Mouse (Mus musculus) liver, embryonic 16.5 days (tissue): ENCODE measurements around the gene Tspan14. TPM values are rescaled to one million over a fixed set of nuclear protein-coding genes. Genes with fewer than 3 reads are reported as not detected.

ENCODE experiments used
- ATAC-seq: fragments of 200-750 bp; cut with Nextera tagmentation; 2 replicates; pipeline ENCODE4 v1.8.0; 2017; ENCODE audit warnings: low read depth, mild to moderate bottlenecking, moderate number of reproducible peaks, moderate library complexity
- H3K27ac ChIP-seq: fragments of 300-500 bp; sonication (generic); 2 replicates; pipeline ENCODE4 v1.5.1; 2014; ENCODE audit warnings: mild to moderate bottlenecking, low read length
- H3K27me3 ChIP-seq: fragments of 300-500 bp; sonication (generic); 2 replicates; pipeline ENCODE4 v1.6.1; 2014; ENCODE audit warnings: low read depth, low read length, mixed read lengths; ENCODE audit not compliant: control insufficient read depth, insufficient read depth
- H3K36me3 ChIP-seq: fragments of 300-500 bp; sonication (generic); 2 replicates; pipeline ENCODE4 v1.6.1; 2014; ENCODE audit warnings: mild to moderate bottlenecking; ENCODE audit not compliant: control insufficient read depth, insufficient read depth
- H3K4me1 ChIP-seq: fragments of 300-500 bp; sonication (generic); 2 replicates; pipeline ENCODE4 v1.6.1; 2014; ENCODE audit warnings: low read depth, low read length, mixed read lengths; ENCODE audit not compliant: control insufficient read depth
- H3K4me2 ChIP-seq: fragments of 300-500 bp; sonication (generic); 2 replicates; pipeline ENCODE4 v1.6.1; 2014; ENCODE audit warnings: low read depth, low read length, mixed read lengths
- H3K4me3 ChIP-seq: fragments of 300-500 bp; sonication (generic); 2 replicates; pipeline ENCODE4 v1.5.1; 2014; ENCODE audit warnings: low read depth, mild to moderate bottlenecking, low read length
- H3K9ac ChIP-seq: fragments of 300-500 bp; sonication (generic); 2 replicates; pipeline ENCODE4 v1.6.1; 2014; ENCODE audit warnings: low read depth, low read length
- H3K9me3 ChIP-seq: fragments of 300-500 bp; sonication (generic); replicated peaks from 2 replicates; pipeline ENCODE4 v1.6.1; 2016; ENCODE audit warnings: low read length; ENCODE audit not compliant: control insufficient read depth
- WGBS: fragments of 180-500 bp; shearing (Covaris S2); extraction: QIAGEN DNeasy Blood & Tissue Kit; methylation state at CpG from one replicate; pipeline ENCODE4 v1.1.7; 2014; ENCODE audit not compliant: insufficient replicate concordance; 5-methylcytosine and 5-hydroxymethylcytosine counted together
- polyA plus RNA-seq: library from polyadenylated mRNA; unstranded; fragments of >200 nt; fragmentation: Nextera tagmentation; extraction: Ambion mirVana; gene quantifications from 2 replicates; pipeline ENCODE4 v1.2.1, GENCODE M21; 2015

Tspan14 gene
- polyA plus RNA-seq, 1 experiment from 2014 or later: 30.0 TPM

DNA sequence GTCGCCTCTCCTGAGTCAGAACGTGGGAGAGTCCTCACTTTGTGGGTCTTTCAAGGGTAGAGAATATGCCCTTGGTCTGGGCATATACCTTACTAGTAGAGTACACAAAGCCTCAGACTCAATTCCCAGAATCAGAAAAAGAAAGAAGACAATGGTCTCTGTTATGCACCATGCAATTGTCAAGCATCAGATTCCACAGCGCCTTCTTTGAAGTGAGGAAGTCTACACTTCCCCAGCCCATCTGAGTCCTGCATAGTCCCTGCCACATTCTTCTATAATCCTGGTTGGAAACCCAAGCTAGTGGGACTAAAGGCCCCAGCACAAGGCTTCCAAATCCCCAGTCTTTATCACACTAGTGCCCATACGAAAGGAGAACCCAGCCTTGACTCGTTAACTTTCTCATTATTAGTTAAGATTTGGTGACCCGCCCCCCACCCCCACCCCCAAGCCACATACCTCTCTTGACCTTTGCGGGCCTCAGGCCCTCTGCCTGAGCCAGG is 74.2 kb downstream of the Tspan14 start:
- no peak for ATAC-seq
- Histone ChIP-seq H3K9ac (no peak overlapping the region), H3K27ac (no peak overlapping the region), H3K36me3 (no peaks in the 10 kb centered on the region), H3K27me3 (no peaks in the 10 kb centered on the region), H3K4me1 (no peaks in the 10 kb centered on the region; the same call in none of the 2 replicates), H3K4me3 (no peak overlapping the region), H3K4me2 (no peak overlapping the region), H3K9me3 (no peaks in the 10 kb centered on the region)
- 68% methylated on average over 7 of the region's 7 CpGs for WGBS

DNA sequence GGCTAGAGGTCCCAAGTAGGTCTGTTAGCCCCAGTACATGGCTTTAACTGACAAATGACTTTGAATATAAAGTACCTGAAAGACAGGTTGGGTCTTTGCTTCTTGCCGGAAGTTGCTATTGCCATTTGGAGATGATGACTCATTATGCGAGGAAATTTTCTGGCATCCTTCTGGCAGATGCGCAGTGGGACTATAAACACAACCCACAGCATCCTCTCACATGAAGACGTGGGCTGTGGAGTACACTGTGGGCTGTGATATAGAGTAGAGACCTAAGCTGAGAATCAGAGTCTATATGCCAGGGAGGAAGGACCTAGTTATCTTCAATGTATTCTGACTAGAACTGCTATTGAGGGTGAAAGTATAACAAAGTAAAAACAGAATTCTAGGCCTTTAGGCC is 75.1 kb downstream of the Tspan14 start:
- H3K9me3 ChIP-seq: no peaks in the 10 kb centered on the region

DNA sequence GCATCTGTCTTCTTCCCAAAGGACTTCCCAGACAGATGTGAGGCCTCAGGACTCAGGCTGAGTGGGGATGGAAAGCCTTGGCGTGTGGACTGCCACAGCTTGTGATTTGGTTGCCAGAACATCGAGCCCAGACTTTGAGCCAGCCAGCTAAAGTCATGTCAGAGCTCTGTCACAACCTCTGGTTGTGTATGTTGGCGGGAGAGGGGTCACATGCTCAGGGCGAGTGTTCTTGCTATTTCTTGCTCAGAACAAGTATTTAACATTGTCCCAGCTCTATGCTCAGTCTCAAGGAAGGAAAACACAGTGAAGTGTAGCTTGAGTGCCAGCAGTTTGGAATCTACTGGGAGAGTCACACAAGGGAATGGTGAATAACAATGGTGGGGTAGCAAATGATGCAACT is 76.9 kb downstream of the Tspan14 start:
- no peaks in the 10 kb centered on the region for H3K36me3 ChIP-seq
- no peak overlapping the region for H3K9ac ChIP-seq
- no peak overlapping the region for H3K27ac ChIP-seq
- H3K4me2 ChIP-seq: no peak overlapping the region
- no peaks in the 10 kb centered on the region for H3K9me3 ChIP-seq
- no peaks in the 10 kb centered on the region for H3K27me3 ChIP-seq
- 52% methylated on average over 4 of the region's 4 CpGs for WGBS
- ATAC-seq: no peak
- no peak overlapping the region for H3K4me3 ChIP-seq
- peaks cover 2% of the 10 kb centered on the region; the same call in 1 of the 2 replicates for H3K4me1 ChIP-seq

More for the DNA sequence above, 75.1 kb downstream of the Tspan14 start:
- H3K36me3 ChIP-seq: no peaks in the 10 kb centered on the region
- H3K4me2 ChIP-seq: no peak overlapping the region
- no peak overlapping the region for H3K9ac ChIP-seq
- H3K4me1 ChIP-seq: no peaks in the 10 kb centered on the region; the same call in 1 of the 2 replicates
- H3K4me3 ChIP-seq: no peak overlapping the region
- H3K27ac ChIP-seq: no peak overlapping the region
- WGBS: 83% methylated on average over 4 of the region's 4 CpGs
- no peaks in the 10 kb centered on the region for H3K27me3 ChIP-seq
- ATAC-seq: no peak

GRCm38 (mm10) chr14:40889181-40889580 is 77.4 kb downstream of the Tspan14 start:
- H3K9ac ChIP-seq: no peak overlapping the region
- no peak overlapping the region for H3K27ac ChIP-seq
- peaks cover 2% of the 10 kb centered on the region; the same call in 1 of the 2 replicates for H3K4me1 ChIP-seq
- H3K4me2 ChIP-seq: no peak overlapping the region
- no peaks in the 10 kb centered on the region for H3K36me3 ChIP-seq
- H3K4me3 ChIP-seq: no peak overlapping the region
- WGBS: 79% methylated on average over 2 of the region's 2 CpGs
- no peaks in the 10 kb centered on the region for H3K9me3 ChIP-seq
- no peak for ATAC-seq
- H3K27me3 ChIP-seq: no peaks in the 10 kb centered on the region

GRCm38 (mm10) chr14:40886428-40887202 is 80.0 kb downstream of the Tspan14 start:
- Histone ChIP-seq H3K4me3 (no peak overlapping the region), H3K27me3 (no peaks in the 10 kb centered on the region), H3K9ac (no peak overlapping the region), H3K27ac (no peak overlapping the region), H3K4me1 (peaks cover 2% of the 10 kb centered on the region; the same call in 1 of the 2 replicates), H3K36me3 (no peaks in the 10 kb centered on the region), H3K4me2 (no peak overlapping the region), H3K9me3 (no peaks in the 10 kb centered on the region)
- 55% methylated on average over 6 of the region's 6 CpGs for WGBS
- ATAC-seq: peak; percentile 50; the same call in 1 of the 2 replicates

DNA sequence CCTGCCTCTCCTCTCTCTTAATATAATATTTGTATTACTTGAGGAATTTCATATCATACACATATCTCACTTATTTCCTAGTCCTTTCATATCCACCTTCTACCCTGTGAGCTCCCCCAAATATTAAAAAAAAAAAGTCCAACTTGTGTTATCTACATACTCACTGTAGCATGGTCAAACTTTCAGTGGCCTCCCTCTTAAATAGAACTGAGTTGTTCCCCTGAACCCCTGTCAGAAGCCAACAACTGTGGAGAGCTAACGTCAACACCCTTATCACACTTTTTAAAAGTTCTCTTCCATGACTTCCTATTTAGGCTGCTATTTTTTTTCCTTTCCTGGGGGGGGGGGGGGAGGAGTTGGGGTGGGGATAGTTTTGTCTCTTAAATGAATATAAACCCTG is 80.9 kb downstream of the Tspan14 start:
- H3K4me2 ChIP-seq: no peak overlapping the region
- no peaks in the 10 kb centered on the region for H3K27me3 ChIP-seq
- no peak overlapping the region for H3K9ac ChIP-seq
- no peak overlapping the region for H3K4me3 ChIP-seq
- no peaks in the 10 kb centered on the region for H3K9me3 ChIP-seq
- H3K36me3 ChIP-seq: no peaks in the 10 kb centered on the region
- no peak overlapping the region for H3K27ac ChIP-seq
- no peak for ATAC-seq
- H3K4me1 ChIP-seq: peaks cover 2% of the 10 kb centered on the region; the same call in 1 of the 2 replicates
- 7% methylated on average over 1 of the region's 1 CpGs for WGBS

GRCm38 (mm10) chr14:40885225-40885624 is 81.4 kb downstream of the Tspan14 start:
- no peak overlapping the region for H3K4me3 ChIP-seq
- H3K9me3 ChIP-seq: no peaks in the 10 kb centered on the region
- no peaks in the 10 kb centered on the region for H3K36me3 ChIP-seq
- peaks cover 2% of the 10 kb centered on the region; the same call in 1 of the 2 replicates for H3K4me1 ChIP-seq
- no peak overlapping the region for H3K9ac ChIP-seq
- H3K27me3 ChIP-seq: no peaks in the 10 kb centered on the region
- no peak overlapping the region for H3K27ac ChIP-seq
- WGBS: 40% methylated on average over 4 of the region's 4 CpGs
- no peak overlapping the region for H3K4me2 ChIP-seq
- no peak for ATAC-seq

- no peak overlapping the region for H3K4me3 ChIP-seq
- no peaks in the 10 kb centered on the region for H3K9me3 ChIP-seq
- ATAC-seq: no peak
- no peaks in the 10 kb centered on the region for H3K27me3 ChIP-seq
- H3K36me3 ChIP-seq: no peaks in the 10 kb centered on the region
- H3K4me1 ChIP-seq: no peaks in the 10 kb centered on the region
- H3K9ac ChIP-seq: no peak overlapping the region
- H3K27ac ChIP-seq: no peak overlapping the region
- H3K4me2 ChIP-seq: no peak overlapping the region
Measured at GRCm38 (mm10) chr14:40874565-40874964, 92.0 kb downstream of the Tspan14 start.

- Histone ChIP-seq H3K36me3 (no peaks in the 10 kb centered on the region), H3K27me3 (no peaks in the 10 kb centered on the region), H3K9ac (no peak overlapping the region), H3K4me3 (no peak overlapping the region), H3K4me2 (no peak overlapping the region), H3K9me3 (no peaks in the 10 kb centered on the region), H3K4me1 (no peaks in the 10 kb centered on the region), H3K27ac (no peak overlapping the region)
- 50% methylated on average over 5 of the region's 5 CpGs for WGBS
- no peak for ATAC-seq
Measured at GRCm38 (mm10) chr14:40873961-40874360, 92.6 kb downstream of the Tspan14 start.
